Mouse (Mus musculus): ENCODE data around the gene Gm37240.

- TF ChIP-seq POLR2A (IDR thresholded peaks at IDR 0.05; ENCODE audit: borderline replicate concordance, extremely low read depth, insufficient read depth, insufficient read length, poor library complexity, severe bottlenecking) (no peak), CTCF (IDR thresholded peaks at IDR 0.05; ENCODE audit: borderline replicate concordance, extremely low read depth, insufficient read depth, insufficient read length) (no peak)
Observed at GRCm38 (mm10) chr3:85022800-85023199, 864.5 kb downstream of the Gm37240 start.
